8 mouse cellular contexts compared by ENCODE assay signal in the genomic region with DNA sequence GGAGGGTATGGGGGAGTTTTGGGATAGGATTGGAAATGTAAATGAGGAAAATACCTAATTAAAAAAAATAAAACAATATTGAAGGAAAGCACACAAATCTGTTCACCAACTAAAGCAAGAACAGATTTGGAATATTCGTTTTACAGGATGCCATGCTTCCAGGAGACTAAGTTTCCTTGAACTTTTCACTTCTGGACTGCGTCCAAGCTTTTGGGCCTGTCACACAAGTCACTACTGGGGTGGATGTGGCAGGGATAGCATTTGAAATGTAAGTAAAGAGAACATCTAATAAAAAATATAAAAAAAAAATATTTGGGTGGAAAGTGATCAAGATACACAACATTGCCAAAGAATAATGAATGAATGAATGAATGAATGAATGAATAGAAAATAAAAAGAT.
"Had no signal": no experiment of that assay in that cellular context is flagged by ENCODE, and none has a peak within 500 bp of the region (broad histone marks: within the 10 kb centered on the region; RNA-seq: fewer than 3 reads in every experiment).

No protein-coding gene starts in this region.

- DNase-seq: kidney, adult 8-10 months; layer of hippocampus, postnatal 36 days; liver, embryonic 13.5 days; lung, adult 2 months; retina, postnatal 1 day; right cerebral cortex, postnatal 25 days; spleen, adult 18-20 months; thymus, postnatal 25 days had no signal
